Mouse (Mus musculus) liver (tissue): Measurements from ENCODE around the gene Nedd9.

Source experiments
- DNase-seq: peaks from one replicate; pipeline ENCODE4 v3.0.0-alpha.2; 2020; ENCODE audit warnings: mixed read lengths

Gene Nedd9

GRCm38 (mm10) chr13:41486606-41487408 is at the start of gene Nedd9:
TSS of gene Nedd9 (minus strand) at chr13:41487362.
- peak; percentile 39 for DNase-seq

GRCm38 (mm10) chr13:41532625-41533024 is 45.5 kb upstream of the Nedd9 start:
- no peak for DNase-seq

DNA sequence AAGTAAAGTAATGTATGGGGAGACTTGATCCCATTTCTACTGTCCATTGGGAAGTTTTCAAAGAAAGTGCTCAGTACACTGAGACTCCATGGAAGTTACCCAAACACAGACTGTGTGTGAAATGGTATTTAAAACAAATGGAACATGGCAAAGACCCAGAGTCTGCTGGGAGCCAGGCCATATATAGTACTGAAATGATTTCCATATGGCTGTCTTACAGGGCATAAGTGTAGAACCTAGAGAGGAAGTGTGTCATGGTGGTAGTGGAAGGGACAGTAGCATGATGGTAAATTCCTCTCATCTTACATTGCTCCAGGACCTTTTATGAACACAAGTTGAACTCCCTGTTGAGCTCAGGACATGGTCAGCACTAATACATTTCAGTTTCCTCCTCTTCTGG is 43.2 kb upstream of the Nedd9 start:
- no peak for DNase-seq

- no peak for DNase-seq
These were observed 37.0 kb upstream of the Nedd9 start for GRCm38 (mm10) chr13:41524208-41524607.

DNA sequence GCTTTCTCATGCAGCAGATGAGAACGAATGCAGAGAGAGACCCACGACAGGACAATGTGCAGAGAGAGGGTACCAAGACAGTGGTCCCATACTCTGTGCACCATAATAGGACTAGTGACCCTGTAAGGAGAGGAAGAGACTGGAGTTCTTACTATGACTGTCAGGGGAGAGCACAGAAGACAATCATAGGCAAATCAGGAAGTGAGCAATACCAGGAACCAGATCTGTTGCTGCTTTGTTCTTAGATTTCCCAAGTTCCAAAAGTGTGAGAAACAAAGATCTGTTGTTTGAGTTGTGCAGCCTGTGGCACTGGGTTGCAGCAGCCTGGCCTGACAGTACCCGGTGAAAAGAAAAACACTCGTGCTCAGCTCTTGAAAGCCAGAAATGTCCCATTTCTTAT is 34.1 kb upstream of the Nedd9 start:
- no peak for DNase-seq

GRCm38 (mm10) chr13:41520549-41521161 is 33.5 kb upstream of the Nedd9 start:
- no peak for DNase-seq

DNA sequence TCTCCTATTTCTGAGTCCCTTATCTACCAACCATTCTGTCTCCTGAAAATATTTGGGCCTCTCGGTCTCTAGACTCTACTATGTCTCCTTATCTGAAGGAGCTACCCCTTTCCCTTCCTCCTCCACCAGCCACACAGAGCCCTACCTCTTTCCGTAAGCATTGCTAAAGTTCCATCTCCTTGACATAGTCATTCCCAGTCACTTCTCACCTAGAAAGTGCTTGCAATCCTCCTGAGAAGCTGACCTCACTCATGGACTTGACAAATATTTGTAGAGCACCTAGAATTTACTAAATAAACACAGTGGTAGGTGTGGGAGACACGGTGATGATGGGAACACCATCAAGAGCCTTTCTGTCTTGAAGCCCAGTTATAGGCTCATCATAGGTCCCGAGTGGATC is 32.6 kb upstream of the Nedd9 start:
- DNase-seq = no peak

DNA sequence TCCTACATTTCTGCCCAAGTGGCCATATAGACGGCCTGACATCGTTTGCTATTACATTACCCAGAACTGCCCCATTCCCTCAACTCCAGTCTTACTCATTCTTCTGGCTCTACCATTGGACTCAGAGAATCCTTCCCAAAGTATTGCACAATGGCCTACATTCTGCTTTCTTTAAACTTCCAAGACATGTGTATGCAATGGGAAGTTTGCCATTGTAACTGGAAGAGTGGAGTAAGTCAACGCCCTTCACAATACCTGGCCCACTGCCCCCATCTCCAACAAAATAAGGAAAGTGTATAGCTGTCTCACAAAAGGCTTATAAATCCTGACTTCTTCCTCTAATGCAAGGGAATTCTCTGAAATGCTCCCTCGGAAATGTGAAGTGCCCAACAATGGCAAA is 30.0 kb upstream of the Nedd9 start:
- DNase-seq = no peak

GRCm38 (mm10) chr13:41515749-41516148 is 28.6 kb upstream of the Nedd9 start:
- no peak for DNase-seq

- no peak for DNase-seq
These were observed 27.8 kb upstream of the Nedd9 start for GRCm38 (mm10) chr13:41514918-41515317.

GRCm38 (mm10) chr13:41513456-41513855 is 26.3 kb upstream of the Nedd9 start:
- DNase-seq = no peak

DNA sequence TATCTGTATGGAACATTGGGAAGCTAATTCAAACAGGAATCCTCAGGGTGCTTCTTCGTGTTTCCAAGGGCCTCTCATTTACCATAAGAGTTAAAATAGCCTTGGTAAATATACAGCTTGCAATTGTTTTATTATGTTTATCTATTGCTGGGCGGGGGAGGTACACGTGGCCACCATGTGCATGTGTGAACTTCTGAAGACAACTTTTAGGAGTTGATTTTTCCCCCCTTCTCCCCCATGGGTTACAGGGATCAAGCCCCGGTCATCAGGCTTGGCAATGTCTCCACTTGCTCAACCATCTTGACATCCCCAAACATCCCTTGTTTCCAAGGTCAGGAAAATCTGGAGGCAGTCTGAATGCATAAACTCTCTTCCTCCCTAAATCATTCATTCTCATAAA is 25.1 kb upstream of the Nedd9 start:
- no peak for DNase-seq

- no peak for DNase-seq
These were observed 23.7 kb upstream of the Nedd9 start for GRCm38 (mm10) chr13:41510631-41511419.

GRCm38 (mm10) chr13:41505594-41505993 is 18.4 kb upstream of the Nedd9 start:
- no peak for DNase-seq

DNA sequence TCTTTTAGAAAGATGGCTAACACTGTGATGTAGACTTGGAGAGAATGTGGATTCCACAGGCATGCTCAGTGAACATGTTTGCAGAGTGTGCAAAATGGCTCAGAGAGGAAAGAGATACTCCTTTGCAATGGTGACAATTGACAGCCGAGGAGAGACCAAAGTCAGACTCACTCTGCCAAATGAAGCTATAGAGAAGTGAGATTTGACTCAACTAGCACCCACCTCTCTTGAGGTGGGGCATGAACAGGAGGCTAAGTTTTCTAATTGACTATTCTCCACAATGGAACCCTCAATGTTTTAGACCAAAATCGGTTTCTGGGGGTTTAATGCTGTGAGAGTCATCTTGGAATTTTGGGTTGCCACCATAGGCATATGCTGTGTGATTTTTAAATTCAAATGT is 17.8 kb upstream of the Nedd9 start:
- DNase-seq = no peak

DNA sequence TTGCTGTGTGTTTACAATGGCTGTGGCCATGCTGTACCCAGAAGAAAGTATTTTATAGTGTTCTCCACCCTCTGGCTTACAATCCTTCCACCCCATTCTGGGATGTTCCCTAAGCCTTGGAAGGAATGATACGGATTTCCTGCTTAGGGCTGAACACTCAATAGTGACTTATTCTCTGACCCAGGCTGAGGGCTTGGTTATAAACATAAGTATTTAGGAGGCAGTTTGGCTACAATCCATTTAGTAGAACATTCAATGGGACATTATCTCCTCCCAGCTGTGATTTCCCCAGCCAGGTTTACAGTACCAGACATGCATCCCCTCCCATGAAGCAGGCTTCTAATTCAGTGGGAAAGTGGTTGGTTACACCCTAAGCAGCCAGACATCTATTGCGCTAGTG is 17.3 kb upstream of the Nedd9 start:
- DNase-seq = no peak

DNA sequence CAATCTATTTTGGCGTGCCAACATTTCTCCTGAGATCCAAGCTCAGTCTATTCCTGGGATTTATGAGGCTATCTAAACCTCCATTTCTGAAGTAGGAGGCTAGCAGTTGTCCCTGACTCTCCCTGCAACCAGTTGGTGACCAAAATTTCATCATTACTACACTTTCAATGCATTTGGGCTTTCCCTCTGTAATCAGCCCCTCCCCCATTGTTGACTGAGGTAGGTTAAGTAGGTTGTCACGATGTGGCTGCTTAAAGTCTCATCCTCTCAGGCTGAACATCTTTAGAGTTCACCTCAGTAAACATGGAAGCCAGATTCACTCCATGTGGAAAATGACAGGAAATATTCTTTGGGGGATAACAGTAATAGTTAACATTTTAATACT is 15.7 kb upstream of the Nedd9 start:
- DNase-seq = no peak

DNA sequence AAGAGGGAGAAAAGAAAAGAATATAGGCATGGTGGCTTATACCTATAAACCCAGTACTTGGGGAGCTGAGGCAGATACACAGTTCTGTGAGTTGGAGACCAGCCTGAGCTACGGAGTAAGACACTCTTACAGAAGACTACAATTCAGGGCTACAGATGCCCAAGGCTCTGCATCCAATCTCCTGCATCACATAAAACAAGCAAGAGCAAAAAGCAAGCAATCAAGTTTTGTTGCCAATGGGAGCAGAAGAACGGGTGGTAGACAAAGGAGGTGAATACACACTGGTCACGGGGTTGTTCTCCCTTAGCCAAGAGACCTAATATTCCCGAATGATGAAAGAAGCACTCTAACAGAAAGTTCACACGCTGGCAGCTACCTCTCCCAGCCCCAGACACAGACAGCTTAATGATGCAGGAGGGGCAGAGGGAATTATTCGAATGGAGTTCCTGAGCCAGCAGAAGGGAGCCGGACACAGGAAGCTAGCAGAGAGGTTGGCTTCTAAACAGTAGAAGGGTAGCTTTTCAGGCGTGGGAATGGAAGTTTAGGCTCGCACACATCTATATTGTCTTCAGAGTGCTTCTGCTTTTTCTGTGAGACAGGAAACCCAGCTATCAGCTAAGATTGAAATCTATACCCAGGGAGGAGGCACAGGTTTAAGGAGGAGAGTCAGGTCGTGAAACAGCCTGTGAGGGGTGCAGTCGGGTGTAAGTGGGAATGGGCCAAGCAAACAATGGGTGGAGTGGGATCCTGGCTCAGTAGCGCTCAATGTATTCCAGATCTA is 15.2 kb upstream of the Nedd9 start:
- no peak for DNase-seq

DNA sequence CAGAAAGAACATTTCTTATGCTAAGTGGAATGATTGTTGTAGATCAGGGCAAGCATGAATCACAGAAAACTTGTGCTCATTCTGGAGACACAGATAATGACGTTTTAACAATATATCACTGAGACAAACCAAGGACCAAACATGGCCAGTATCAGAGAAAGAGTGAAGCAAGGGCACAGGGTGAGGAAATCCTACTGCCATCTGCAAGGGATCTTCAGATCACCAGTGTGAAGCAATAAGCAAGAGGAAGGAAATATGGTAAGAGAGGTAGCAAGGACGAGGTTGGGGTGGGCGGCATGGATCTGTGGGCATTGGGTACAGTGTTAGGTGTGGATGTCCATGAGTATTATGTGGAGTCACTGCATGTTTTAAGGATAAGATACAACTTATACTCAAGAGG is 13.6 kb upstream of the Nedd9 start:
- DNase-seq = no peak

DNA sequence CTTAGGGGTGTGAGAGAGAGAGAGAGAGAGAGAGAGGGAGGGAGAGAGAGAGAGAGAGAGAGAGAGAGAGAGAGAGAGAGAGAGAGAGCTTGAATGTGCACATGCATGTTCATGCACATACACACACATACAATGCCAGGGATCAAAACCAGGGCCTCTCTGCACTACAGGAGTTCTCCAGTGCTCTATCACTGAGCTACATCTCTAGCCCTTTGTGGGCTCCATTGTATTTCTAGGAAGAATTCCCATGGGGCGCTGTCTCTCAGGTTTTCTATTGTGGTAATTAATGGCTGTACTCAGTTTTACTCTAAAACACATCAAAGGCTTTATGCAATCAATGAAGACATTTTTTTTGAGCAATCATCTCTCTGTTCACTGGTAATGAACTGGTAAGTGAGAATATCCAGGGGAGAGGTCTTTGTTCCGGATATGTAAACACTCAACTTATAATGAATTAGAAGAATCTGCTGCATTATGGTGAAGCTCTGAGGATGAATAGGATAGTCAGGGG is 11.5 kb upstream of the Nedd9 start:
- DNase-seq = no peak

DNA sequence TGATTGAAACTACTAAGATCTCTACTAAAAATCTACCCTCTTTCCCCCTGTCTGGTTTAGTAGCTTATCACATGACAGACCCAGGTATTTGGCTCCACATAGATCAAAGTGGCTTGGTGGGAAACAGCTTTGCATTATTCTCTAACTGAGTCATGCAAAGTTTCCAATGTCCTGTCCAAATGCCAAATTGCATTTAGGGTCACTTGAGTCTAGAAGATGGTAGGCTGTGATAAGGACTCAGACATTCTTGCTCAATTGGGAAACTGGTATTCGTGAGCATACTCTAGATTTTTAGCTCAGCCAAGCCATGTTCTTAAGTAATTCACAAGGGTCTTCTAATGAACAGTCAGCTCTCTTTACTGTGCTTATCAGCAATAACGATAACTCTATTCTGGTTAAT is 7.5 kb upstream of the Nedd9 start:
- DNase-seq = no peak

DNA sequence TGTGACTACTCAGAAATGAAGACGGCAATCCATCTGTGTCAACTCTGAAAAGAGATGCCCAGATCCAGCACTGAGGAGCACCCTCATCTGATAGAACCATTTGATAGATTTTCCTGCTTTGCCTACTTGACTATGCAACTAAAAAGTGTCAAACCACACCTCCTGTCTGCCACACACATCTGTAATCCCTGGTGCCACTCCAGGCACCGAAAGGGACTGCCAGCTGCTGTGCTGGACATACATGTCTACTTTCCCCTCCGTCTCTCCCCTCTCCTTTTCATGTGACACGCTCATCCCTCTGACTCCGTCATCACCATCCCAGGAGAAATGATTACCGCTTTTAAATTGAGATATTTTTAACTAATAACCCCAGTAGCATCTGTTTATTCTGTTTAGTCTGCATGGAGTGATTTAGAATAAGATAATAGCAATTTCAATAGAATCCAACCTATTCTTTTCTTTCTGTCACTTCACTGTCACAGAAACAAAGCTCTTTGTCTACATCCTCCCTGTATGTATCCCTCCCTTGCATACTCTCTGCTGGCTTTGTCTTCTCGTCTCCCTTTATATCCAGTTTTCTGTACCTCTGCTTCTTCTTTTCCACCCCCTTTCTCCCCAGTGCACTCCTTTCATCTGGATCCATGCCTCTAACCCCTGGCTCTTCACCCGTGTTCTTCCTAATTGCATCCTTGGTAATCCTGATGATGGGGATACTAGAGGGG is 5.0 kb upstream of the Nedd9 start:
- DNase-seq = no peak
